21 mouse cellular contexts compared by ENCODE assay signal in the genomic region with DNA sequence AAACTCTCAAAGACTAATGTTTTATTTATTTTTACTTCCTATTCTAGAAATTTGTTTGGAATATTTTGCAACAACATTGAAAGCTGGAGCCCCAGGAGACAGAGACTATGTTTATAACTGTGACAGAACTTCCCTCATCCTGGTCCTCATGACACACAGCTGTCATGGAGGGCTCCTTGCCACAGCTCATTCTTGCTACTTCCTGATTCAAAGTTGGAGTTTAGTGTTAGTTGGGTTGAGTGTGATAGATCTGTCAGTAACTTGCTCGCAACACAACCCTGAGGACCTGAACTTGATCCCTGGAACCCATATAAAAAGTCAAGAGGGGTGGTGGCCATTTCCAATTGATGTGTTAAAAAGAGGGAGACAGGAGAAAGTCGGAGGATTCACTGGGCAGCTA.
A peak's percentile ranks its signal among the peaks of the same experiment; 100 is the strongest.
DNase-seq lines count a peak whose midpoint lies in the region; ATAC-seq lines count a peak whose summit lies in the region.
"Had no signal": no experiment of that assay in that cellular context is flagged by ENCODE, and none has a peak within 500 bp of the region (broad histone marks: within the 10 kb centered on the region; RNA-seq: fewer than 3 reads in every experiment).

No protein-coding gene starts in this region.

- WGBS in lung, embryonic 15.5 days: 49% methylated on average over 2 of the region's 2 CpGs
- WGBS in lung, embryonic 16.5 days: 42% methylated on average over 2 of the region's 2 CpGs
- 91% methylated on average over 2 of the region's 2 CpGs for WGBS in hindbrain, embryonic 16.5 days

- H3K36me3 ChIP-seq in lung, embryonic 15.5 days: no peaks in the 10 kb centered on the region
- no peaks in the 10 kb centered on the region for H3K36me3 ChIP-seq in lung, embryonic 16.5 days (ENCODE audit: control insufficient read depth, insufficient read depth, low read length)
- no peaks in the 10 kb centered on the region for H3K36me3 ChIP-seq in hindbrain, embryonic 16.5 days (ENCODE audit: control insufficient read depth, insufficient read depth, low read length)
- H3K36me3 ChIP-seq: embryonic facial prominence, embryonic 10.5 days; embryonic facial prominence, embryonic 12.5 days; forebrain, embryonic 15.5 days had no signal

- ATAC-seq in lung, embryonic 15.5 days (ENCODE audit: borderline replicate concordance, extremely low read depth, low FRiP score, low TSS enrichment): peak; percentile 59; the same call in 1 of the 2 replicates
- peak; percentile 66; the same call in 1 of the 2 replicates for ATAC-seq in lung, embryonic 16.5 days (ENCODE audit: low read depth)
- no peak for ATAC-seq in hindbrain, embryonic 16.5 days
- ATAC-seq: forebrain, embryonic 13.5 days; forebrain, embryonic 15.5 days had no signal

- no peaks in the 10 kb centered on the region for H3K27me3 ChIP-seq in lung, embryonic 15.5 days
- H3K27me3 ChIP-seq in lung, embryonic 16.5 days (ENCODE audit: control insufficient read depth, insufficient read depth, low read depth, low read length): no peaks in the 10 kb centered on the region
- H3K27me3 ChIP-seq in hindbrain, embryonic 16.5 days (replicated peaks; ENCODE audit: control insufficient read depth, insufficient read depth, low read length): no peaks in the 10 kb centered on the region
- H3K27me3 ChIP-seq: embryonic facial prominence, embryonic 12.5 days; forebrain, embryonic 13.5 days; forebrain, embryonic 15.5 days had no signal

- H3K4me1 ChIP-seq in lung, embryonic 15.5 days: no peaks in the 10 kb centered on the region
- no peaks in the 10 kb centered on the region for H3K4me1 ChIP-seq in lung, embryonic 16.5 days (replicated peaks; ENCODE audit: control insufficient read depth, insufficient read depth, low read length)
- no peaks in the 10 kb centered on the region for H3K4me1 ChIP-seq in hindbrain, embryonic 16.5 days (ENCODE audit: control insufficient read depth, insufficient read depth, low read depth, low read length)
- H3K4me1 ChIP-seq: embryonic facial prominence, embryonic 10.5 days; embryonic facial prominence, embryonic 12.5 days; forebrain, embryonic 13.5 days; forebrain, embryonic 15.5 days had no signal

- no peaks in the 10 kb centered on the region for H3K9me3 ChIP-seq in lung, embryonic 15.5 days
- H3K9me3 ChIP-seq in lung, embryonic 16.5 days (ENCODE audit: control insufficient read depth, low read length): no peaks in the 10 kb centered on the region
- no peaks in the 10 kb centered on the region for H3K9me3 ChIP-seq in hindbrain, embryonic 16.5 days (ENCODE audit: control insufficient read depth, low read length)
- H3K9me3 ChIP-seq: embryonic facial prominence, embryonic 10.5 days; embryonic facial prominence, embryonic 12.5 days; forebrain, embryonic 13.5 days; forebrain, embryonic 15.5 days had no signal

- no peak overlapping the region for H3K4me2 ChIP-seq in lung, embryonic 15.5 days
- H3K4me2 ChIP-seq in lung, embryonic 16.5 days (ENCODE audit: low read depth, low read length): no peak overlapping the region
- no peak overlapping the region for H3K4me2 ChIP-seq in hindbrain, embryonic 16.5 days (ENCODE audit: low read length)
- H3K4me2 ChIP-seq: embryonic facial prominence, embryonic 12.5 days; forebrain, embryonic 13.5 days; forebrain, embryonic 15.5 days had no signal

- DNase-seq in lung, postnatal 10 days: peak; percentile 33
- DNase-seq in lung, postnatal 25 days (ENCODE audit: low spot score): peak; percentile 16
- DNase-seq in urinary bladder, postnatal 14 days (ENCODE audit: low spot score): no peak
- no peak for DNase-seq in right cerebral cortex, postnatal 10 days (ENCODE audit: low spot score in 2 of 2)
- DNase-seq in thymus, postnatal 4 days: no peak
- DNase-seq: adrenal gland, adult 2 months; adrenal gland, postnatal 10 days; adrenal gland, postnatal 25 days; cerebellum, adult 11 months; cerebellum, adult 18-20 months; cerebellum, adult 8-10 months; cerebellum, adult 9-11 months; cerebellum, postnatal 14 days; cerebellum, postnatal 36 days had no signal

- H3K27ac ChIP-seq in lung, embryonic 15.5 days: no peak overlapping the region
- no peak overlapping the region for H3K27ac ChIP-seq in lung, embryonic 16.5 days (ENCODE audit: low read length)
- H3K27ac ChIP-seq in hindbrain, embryonic 16.5 days (ENCODE audit: low read depth, low read length): no peak overlapping the region
- H3K27ac ChIP-seq: embryonic facial prominence, embryonic 10.5 days; embryonic facial prominence, embryonic 12.5 days; forebrain, embryonic 13.5 days; forebrain, embryonic 15.5 days had no signal

- no peak overlapping the region for H3K4me3 ChIP-seq in lung, embryonic 15.5 days
- H3K4me3 ChIP-seq in lung, embryonic 16.5 days (ENCODE audit: low read length): no peak overlapping the region
- H3K4me3 ChIP-seq in hindbrain, embryonic 16.5 days (ENCODE audit: low read length): no peak overlapping the region
- H3K4me3 ChIP-seq: embryonic facial prominence, embryonic 10.5 days; embryonic facial prominence, embryonic 12.5 days; forebrain, embryonic 13.5 days; forebrain, embryonic 15.5 days had no signal

- no peak overlapping the region for H3K9ac ChIP-seq in lung, embryonic 15.5 days
- H3K9ac ChIP-seq in lung, embryonic 16.5 days (ENCODE audit: low read length): no peak overlapping the region
- no peak overlapping the region for H3K9ac ChIP-seq in hindbrain, embryonic 16.5 days (ENCODE audit: low read depth, low read length)
- H3K9ac ChIP-seq: embryonic facial prominence, embryonic 12.5 days; forebrain, embryonic 13.5 days; forebrain, embryonic 15.5 days had no signal

Comparison
In these comparisons a context has a peak if more than half of its experiments do, and no peak if none do; other contexts are left out.
1. DNase-seq: peak in lung, postnatal 10 days (single experiment) and lung, postnatal 25 days (single experiment); none in urinary bladder, postnatal 14 days (single experiment), right cerebral cortex, postnatal 10 days (0 of 2) and thymus, postnatal 4 days (single experiment).